Mouse (Mus musculus) megakaryocyte progenitor cell, adult 5-6 weeks (primary cell): ENCODE results near the gene Cdk14. TPM values are rescaled to one million over a fixed set of nuclear protein-coding genes. Genes with fewer than 3 reads are reported as not detected.
"Not testable (repeated sequence)": the region's sequence is repeated elsewhere in the genome, so short reads cannot be mapped to it uniquely, and the experiment has no call there.

Source experiments
- ATAC-seq: replicated peaks from 2 replicates; pipeline ENCODE4 v1.8.0; 2016; ENCODE audit warnings: mild to moderate bottlenecking, moderate TSS enrichment, inconsistent platforms; ENCODE audit not compliant: poor library complexity
- total RNA-seq, 2 experiments: library from RNA; stranded (forward) in 1 of 2; stranded (reverse) in 1 of 2; fragments of 157-497, 149-512 nt in 1 of 2; fragments of 200-1000 nt in 1 of 2; gene quantifications; 2 replicates each; pipeline versions ENCODE4 v1.2.3 to v1.2.4; 2015 to 2017

Gene Cdk14
- total RNA-seq, 2 experiments from 2014 or later = 0.25 to 1.7 TPM

DNA sequence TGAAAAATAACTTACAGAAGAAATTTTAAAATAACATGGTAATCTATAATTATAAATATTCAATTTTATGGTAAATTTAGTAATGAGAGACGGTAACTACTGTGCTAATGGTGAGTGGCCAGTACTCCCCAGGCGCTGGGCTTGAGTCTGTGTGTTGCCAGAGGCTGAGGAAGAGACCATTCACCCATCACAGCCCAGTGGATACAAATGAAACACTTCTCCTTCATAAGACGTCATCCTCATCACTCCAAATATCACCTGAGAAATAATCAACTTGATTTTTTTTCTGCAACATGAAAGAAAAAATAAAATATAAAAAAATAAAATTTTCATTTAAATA is 153.4 kb downstream of the Cdk14 start:
- ATAC-seq = peak; percentile 13; the same call in 1 of the 2 replicates

DNA sequence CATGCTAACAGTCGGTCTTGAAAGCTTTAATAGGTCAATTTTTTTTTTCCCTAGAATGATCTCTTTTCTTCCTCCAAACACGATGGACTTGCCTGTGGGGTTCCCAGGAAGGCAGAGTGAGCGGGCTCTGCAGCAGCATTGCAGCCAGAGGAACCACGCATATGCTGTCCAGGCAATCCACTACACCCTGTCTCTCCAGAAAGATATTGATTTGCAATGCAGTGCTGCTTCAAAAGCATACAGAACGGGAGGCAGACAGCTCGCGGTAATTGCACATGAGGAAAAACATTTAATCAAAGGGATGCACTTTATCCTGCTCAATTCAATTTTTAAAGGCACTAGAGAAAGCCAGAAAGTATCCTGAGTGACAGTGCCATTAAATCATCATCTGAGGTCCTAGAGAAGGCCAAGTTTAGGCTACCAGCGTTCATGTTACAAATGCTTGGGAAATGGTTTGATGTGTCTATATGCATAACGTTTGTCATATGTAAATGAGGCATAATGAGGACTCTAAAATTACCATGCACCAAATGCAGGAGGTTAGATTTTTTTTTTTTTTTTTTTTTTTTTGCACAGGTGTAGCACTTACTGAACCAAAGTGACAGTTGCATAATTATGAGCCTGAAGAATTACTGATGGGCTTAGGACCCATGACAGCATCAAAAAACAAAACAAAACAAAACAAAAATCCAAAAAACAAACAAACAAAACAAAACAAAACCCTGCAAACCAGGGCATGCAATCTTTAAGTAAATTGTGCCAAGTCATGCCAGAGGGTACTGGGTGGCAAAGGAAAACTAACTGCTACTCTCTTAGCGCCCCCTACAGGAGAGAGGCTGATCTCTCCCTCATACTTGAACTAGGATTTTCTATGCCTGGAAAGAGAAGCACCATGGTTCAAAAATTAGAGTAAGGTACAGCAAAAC is 154.0 kb downstream of the Cdk14 start:
- peak; percentile 99 for ATAC-seq

DNA sequence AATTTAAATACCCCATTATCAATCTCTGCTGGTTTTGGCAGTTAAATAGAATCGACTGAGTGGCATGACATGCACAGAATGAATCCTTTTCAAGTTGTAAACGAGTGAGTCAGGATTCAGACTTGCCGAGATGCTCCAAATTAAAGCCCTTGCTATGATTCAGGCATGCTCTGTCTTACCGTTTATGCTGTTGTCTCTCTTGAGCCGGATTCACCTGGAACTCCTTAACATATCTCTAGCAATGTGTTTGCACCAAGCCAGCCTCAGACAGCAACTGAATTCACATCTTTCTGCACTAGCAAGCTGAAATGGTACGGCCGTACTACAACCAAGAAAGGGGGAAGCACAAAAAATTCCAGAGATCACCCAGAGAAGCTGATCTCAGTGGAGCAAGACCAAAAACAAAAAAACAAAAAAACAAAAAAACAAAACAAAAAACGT is 154.7 kb downstream of the Cdk14 start:
- no peak for ATAC-seq

DNA sequence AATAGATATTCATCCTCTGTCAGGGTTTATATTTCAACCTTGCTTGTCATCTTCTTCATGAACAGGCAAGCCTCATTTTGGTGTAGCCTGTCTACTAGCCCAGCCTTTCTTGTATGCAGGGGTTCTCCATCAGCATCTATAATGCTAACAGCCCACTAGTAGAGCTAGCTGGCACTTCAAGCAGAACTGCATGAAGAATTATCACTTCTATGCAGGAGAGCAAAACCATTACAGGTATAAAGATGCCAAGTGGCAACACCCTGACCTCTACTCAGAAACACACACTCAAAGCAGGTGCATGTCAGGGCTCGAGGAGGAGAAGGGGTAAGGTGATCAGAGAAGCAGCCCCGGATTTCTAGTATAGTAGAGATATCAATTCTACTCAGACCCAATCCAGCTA is 155.4 kb downstream of the Cdk14 start:
- ATAC-seq = no peak

DNA sequence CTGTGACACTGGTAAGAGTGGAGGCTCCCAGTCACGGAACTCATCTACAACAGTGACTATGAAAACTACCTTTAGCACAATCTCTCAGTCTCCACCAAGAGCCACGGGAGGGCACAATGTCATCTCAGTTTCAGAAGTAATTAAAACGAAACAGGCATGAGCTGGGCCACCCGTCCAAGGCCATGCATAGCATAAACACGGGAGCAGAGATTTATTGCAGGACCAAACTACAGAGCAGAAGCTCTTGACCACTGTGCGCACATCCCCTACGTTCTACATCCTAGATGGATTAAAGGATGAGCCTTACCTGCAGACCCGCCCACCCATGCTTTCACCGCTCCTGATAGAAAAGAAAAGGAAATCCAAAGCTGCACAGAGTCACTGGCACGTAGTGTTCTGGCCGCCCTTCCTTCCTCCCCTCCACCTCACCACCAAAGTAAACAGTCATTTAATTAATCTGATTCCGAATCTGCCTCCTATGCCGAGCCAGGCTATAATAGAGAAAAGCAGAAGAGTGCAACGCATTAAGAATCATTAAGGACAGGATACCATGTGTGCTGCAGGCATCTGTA is 158.3 kb downstream of the Cdk14 start:
- ATAC-seq = no peak

DNA sequence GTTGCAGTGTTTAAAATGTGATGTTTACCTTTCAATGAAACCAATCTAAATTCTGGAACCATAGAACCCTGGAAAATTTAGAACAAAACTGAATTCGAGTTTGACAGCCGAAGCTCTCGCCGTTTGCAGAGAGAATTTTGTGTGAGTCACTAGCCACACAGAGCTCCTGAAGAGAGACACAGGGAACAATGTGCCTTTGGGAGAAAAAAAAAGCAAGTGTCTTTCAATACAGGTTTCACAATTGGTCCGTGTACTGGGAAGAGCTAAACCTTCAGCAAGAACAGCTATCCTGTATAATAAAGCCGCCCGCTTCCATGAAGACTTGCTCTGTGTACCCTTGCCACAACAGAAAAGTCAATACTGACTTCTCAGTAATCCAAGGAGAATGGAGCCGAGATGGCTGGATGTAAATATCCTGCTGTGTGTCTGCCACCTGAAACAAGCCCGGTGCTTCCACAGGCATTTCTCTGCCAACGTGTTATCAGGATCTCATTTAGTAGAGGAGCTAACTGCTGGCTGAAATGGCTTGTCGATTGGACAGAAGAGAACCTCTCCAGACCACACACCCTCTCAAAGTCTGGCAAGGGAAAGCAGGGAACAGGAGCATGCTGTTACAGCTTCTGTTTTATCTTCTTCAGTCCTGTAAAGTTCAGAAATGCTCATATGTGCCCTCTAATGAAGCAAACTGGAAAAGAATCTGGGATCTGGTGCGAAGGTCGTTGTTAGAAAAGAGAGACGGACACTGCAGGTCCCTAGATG is 159.0 kb downstream of the Cdk14 start:
- no peak for ATAC-seq

DNA sequence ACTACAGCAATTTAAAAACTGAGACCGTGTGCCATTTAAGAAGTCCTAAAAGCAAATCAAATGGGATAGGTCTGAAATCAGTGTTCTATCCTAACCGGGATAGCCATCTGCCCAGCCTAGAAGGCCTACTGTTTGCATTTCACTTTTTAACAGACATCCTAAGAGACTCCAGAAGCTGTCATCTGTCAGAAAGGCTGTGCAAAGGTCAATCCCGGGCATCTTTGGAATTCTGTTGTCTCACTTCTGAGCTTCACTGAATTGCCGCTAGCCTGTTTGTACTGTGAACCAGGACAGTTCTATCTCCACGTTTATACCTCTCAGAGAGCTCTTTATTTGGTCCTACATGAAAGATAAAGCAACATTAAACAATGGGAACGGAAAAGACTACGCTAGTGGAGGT is 159.8 kb downstream of the Cdk14 start:
- ATAC-seq = no peak

DNA sequence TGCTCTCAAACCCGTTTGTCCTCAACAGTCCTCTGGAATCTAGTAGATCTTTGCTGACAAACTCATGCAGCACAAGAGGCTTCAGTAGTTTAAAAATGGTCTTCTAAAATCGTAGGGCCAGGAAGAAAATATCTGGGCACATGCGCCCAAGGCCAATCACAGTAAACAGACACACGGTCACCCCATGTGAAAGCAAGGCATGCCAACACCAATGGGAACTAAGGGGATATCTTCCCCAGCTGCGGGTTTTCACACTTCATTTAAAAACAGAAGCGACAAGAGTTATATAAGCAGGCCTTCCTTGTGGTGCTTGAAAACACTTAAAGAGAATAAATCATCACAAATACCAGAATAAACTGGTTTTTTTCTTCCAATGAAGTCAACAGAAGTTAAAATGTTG is 165.7 kb downstream of the Cdk14 start:
- ATAC-seq = no peak

DNA sequence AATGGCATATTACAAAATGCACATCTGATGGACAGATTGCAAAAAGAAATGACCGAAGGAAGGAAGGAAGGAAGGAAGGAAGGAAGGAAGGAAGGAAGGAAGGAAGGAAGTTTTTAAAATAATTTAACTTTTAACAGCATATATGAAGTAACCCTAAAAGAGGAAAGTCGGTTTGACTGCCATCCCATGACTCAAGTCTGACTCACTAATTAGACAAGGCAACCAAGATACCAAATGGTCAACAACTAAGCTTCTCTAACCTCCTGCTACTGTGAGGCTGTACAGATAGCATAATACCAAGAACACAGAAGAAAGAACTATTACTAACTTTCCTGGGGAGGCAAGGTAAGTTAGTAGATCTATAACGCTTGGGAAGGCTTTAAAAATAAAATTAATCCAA is 166.9 kb downstream of the Cdk14 start:
- ATAC-seq = no peak

DNA sequence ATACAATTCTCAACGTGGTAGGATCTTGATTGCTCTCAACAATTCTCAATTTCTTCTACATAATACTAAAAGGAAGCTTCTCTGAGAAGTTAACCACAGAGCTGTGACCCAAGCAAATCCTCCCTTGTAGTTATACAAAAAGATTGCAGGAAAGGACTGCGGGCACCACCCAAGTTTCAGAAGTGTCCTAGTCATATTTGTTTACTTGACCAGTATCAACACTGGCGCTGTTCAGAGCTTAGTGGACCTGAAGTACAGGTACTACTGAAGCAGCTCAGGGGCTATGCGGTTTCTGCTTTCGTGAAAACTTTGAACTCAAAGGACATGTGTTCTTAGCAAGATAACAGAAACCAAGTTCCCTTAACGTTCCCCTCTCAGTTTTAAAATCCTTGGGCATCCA is 172.4 kb downstream of the Cdk14 start:
- no peak for ATAC-seq

DNA sequence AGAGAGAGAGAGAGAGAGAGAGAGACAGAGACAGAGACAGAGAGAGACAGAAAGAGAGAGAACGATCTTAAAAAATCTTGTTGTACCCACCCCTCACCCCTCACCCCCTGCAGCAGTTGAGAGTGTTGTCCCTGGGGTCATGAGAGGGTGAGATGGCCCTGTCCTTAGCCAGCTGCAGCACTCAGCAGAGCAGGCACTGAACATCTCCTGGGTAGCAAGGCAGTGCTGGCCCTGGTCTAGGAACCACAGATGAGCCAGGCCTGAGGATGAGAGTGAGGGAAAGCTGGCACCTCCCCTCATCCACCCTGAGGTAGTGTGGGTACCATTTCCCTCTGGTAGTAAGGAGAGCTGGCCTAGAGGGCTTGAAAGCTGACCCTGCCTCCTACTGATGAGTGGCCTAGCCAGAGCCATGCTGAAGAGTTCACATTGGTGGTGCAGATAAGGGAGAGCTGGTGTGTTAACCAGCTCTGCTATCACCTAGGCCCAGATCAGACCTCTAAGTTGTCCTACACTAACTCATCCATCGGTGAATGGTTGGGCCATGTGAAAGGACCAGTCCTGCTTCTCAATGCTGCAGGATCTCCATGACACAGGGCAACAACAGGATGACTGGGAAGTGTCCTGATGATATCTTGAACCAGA is 173.5 kb downstream of the Cdk14 start:
- peak; percentile 56 for ATAC-seq

DNA sequence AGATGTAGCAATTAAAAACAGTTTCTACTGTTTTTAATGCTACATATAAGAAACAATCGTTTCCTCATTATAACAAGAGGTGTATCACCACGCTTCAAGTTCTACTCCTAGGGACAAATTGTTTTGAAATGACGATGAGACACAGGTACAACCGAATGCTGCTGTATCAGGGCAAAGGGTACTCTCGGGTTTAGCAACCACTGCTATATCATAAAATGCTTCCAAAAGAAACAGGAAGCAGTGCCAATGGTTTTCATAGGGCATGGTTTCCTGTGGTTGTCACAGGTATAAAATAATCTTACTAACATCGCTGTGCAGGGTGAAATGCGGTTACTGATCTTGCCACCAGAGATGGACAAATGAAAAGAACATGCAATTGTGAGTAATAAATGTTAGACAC is 174.9 kb downstream of the Cdk14 start:
- no peak for ATAC-seq

DNA sequence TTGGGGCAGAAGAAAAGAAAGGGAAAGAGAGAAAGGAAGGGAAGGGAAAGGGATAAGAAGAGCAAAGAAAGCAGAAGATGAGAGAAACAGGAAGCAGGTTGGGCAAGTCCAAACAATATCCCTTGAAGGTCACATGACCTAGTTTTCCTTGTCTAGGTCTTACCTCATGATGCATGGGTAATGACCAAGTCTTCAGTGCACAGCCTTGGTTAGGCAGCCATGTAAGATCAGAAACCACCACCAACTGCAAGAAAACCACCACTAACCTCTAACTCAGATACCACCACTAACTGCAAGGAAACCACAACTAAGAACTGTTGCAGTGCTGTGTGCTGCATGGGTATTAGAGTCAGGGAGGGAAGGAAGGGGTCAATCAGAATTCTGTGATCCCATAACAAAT is 176.5 kb downstream of the Cdk14 start:
- peak; percentile 74 for ATAC-seq

DNA sequence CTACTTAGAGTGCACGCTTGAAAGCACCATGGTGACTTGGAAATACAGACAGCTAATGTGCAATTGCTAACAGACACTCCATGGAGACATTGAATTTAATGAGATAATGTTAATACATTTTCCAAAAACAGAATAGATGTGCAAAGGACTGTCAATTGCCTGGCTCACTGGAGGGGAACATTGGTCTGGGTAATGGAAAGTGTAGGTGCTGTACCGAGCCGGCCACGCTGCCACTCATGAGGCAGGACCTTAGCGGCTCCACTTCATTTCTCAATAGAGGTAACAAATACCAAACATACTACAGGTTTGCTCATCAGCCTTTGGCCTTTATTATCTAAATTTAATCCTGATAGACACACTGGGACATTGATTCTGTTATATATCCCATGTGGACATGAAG is 177.4 kb downstream of the Cdk14 start:
- ATAC-seq = no peak

DNA sequence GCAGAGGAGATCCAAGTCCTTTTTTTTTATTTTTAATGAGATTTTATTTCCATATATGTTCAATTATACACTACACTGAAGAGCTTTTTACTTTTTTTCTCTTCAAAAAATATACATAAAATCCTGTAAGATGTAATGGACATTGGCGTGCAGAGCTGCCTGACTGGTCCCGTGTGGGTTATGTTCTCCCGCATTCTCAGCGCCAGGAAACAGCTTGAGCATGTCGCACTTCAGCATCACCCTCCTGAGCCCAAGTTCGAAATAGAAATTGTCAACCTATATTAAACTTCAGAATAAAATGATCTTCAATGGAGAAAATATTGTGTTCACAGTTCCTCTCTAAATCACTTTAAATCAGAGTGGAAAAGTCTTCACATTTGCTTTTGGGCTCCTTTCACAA is 179.0 kb downstream of the Cdk14 start:
- ATAC-seq = no peak

DNA sequence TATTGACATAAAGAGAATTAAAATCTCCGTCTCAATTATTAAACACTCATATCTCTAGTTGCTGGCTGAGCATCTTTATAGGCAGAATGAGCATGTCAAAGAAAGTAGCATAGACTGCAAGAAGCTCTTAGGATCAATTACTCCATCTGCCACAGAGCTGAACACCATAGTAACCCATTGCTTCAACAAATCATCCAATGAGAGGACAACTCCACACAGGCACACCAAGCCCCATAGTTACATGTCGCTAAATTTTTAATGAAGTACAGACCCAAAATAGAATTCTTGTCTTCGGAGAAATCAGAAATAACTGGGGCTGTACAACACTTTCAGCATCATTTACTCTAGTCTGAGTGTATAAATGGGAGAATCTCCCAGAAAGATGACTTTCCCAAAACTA is 180.0 kb downstream of the Cdk14 start:
- ATAC-seq = no peak

DNA sequence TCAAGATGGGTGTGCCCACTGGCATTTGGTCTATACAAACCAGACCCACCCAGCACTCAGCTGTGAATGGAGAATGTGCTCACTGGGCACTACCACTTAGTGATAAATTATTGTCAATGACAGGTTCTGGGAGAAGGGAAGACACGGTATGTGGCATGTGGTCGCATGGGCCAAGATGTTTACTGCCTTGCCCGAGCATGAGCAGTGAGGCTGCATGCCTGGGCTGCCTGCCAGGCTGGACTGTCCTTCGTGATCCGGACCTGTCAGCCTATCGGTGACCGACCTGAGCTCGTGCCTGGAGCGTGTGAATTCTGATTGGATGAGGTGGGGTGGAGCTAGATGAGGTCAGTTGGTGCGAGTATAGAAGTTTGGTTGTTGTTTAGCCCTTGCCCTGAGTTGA is 185.2 kb downstream of the Cdk14 start:
- ATAC-seq = not testable (repeated sequence)

DNA sequence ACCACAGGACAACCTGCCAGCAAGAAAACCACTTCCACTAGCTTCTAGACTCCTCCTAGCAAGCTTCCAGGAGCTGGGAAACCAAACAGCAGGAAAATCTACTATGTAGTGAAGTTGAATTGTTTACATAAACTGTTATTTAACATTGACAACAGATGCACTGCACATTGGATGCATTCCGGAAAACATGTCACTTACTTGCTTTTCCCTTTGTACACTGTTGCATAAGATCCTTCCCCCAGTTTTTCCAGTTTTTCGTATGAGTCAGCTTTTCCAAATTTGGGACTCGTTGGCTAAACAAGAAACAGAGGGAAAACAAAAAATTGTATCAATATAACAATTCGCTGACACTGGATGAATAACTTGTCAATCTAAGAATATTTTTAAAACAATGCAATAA is 193.1 kb downstream of the Cdk14 start:
- ATAC-seq = no peak

DNA sequence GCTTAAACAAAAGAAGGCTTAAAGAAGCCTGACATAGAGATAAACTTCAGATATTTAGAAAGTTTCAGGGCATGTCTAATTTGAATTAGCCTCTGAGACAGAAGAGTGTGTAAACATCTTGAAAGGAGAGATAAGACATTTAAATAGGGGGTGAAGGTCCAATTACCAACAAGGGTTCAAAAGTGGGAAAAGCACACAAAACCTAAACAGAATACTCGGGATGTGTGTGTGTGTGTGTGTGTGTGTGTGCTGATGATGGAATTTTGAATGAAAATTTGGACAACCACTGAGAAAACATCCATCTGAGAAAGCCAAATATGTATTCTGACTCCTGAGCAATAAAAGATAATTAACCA is 208.4 kb downstream of the Cdk14 start:
- no peak for ATAC-seq

DNA sequence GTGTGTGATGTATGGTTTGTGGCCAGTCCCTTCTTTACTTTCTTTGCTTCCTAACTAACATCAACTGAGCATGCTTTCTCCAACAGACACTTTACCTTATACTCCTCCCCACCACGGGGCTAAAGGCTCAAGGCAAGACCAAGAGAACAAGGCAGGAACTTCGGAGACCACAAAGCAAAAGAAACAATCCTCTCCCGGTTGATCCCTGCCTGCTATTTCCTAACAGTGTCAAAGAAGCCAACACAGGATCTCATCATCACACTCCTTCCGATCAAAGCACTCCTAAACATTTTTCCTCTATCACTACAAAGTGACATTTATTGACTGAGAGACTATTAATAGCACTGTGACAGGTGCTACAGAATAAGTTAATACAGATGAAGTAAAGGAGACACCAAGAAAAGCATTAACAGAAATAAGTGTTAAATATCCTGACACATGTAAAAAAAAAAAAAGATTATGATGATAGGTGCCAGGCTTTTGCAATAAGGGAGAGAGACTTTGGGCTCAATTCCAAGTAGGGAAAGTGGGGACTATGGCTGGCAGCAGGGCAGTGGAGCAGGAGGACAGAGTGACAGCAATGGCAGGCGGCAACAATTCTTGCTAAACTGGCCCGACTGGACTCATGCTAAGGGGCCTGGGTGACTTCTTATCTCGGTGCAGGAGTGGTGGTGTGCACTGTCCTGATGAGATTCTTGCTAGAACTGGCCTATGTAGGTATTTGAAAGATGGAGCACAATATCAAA is 208.9 kb downstream of the Cdk14 start:
- ATAC-seq = 0 out of 2 replicates have a peak, but pooled peaks have one; percentile 23

DNA sequence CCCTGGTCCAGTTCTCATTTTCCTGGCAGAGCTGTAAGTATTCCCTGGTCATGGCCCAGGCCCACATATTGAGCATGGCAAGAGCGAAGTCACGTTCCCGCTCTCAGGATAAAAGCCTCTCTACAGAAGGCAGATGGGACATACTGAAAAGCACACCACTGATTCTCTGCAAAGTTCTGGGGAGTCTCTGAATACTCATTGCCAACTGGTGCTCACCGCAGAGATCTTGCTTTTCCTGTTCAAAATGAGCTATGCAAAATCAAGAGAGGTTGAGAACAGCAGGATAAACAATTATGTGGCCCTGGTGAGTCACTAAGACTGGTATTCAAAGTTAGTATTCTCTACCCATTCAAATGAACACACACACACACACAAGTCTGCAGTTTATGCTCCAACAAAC is 212.1 kb downstream of the Cdk14 start:
- no peak for ATAC-seq
